Mouse (Mus musculus) embryonic fibroblast, embryonic 13.5 days (primary cell): ENCODE measurements around the gene Slc9a3r2. TPM values are rescaled to one million over a fixed set of nuclear protein-coding genes. Genes with fewer than 3 reads are reported as not detected.

ENCODE experiments used
- H3K27ac ChIP-seq: 2 replicates; pipeline ENCODE4 v1.5.1; 2012; ENCODE audit warnings: low read length, control low read depth, inconsistent platforms; ENCODE audit not compliant: insufficient read depth
- H3K4me1 ChIP-seq: 2 replicates; pipeline ENCODE4 v1.6.1; 2011; ENCODE audit warnings: low read length; ENCODE audit not compliant: control insufficient read depth, insufficient read depth
- H3K4me3 ChIP-seq: 2 replicates; pipeline ENCODE4 v1.5.1; 2011; ENCODE audit warnings: mild to moderate bottlenecking, control low read depth, low read length; ENCODE audit not compliant: insufficient read depth
- CTCF ChIP-seq: IDR thresholded peaks from 2 replicates; pipeline ENCODE4 v1.5.1; 2011; ENCODE audit warnings: mild to moderate bottlenecking, control low read depth, low read length, moderate library complexity, borderline replicate concordance; ENCODE audit not compliant: insufficient read depth
- POLR2A ChIP-seq: IDR thresholded peaks from 2 replicates; pipeline ENCODE4 v1.6.1; 2011; ENCODE audit warnings: low read depth, mild to moderate bottlenecking, control low read depth, low read length, moderate library complexity
- polyA plus RNA-seq: library from polyadenylated mRNA; stranded (reverse); fragments of >200 nt; gene quantifications from 2 replicates; pipeline ENCODE4 v1.2.4, GENCODE M21; 2011; ENCODE audit warnings: low read depth; ENCODE audit not compliant: missing spikeins, insufficient read length

The Slc9a3r2 gene
- polyA plus RNA-seq, 1 experiment, result 24.2 TPM

DNA sequence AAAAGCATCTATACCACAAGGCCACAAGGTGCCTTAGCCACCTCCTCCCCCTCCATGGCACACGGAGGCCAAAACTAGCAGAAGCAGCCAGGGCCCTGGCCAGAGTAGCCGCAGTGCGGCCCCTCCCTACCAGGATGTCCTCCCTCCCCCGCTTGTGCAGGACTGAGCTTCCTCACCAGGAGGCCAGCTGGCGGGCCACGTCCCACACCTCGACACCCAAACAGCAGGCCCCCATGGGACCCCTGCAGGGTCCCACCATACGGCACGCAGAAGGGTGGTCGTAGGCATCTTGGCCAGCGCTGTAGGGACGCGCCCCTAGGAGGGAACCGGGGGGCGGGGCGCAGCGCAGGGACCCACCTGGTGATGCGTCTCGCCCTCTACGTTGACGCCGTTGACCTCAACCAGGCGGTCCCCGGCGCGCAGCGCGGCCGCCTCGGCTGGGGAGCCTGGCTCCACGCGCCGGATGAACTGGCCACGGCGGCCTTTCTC lies 502 bp downstream of the Slc9a3r2 start:
- Histone ChIP-seq H3K4me3 (peak overlapping the region; percentile 74), H3K4me1 (peaks cover 13% of the 10 kb centered on the region), H3K27ac (no peak overlapping the region)
- TF ChIP-seq POLR2A, result no peak
- TF ChIP-seq CTCF, result no peak

GRCm38 (mm10) chr17:24648731-24649377 lies 1.3 kb downstream of the Slc9a3r2 start:
- Histone ChIP-seq H3K27ac (no peak overlapping the region), H3K4me1 (peaks cover 20% of the 10 kb centered on the region)
- no peak for TF ChIP-seq POLR2A
- TF ChIP-seq CTCF, result no peak

GRCm38 (mm10) chr17:24647493-24647892 lies 2.6 kb downstream of the Slc9a3r2 start:
- Histone ChIP-seq H3K4me3 (no peak overlapping the region), H3K27ac (no peak overlapping the region), H3K4me1 (peaks cover 20% of the 10 kb centered on the region)
- TF ChIP-seq POLR2A, result no peak
- TF ChIP-seq CTCF, result no peak

More at GRCm38 (mm10) chr17:24648731-24649377, 1.3 kb downstream of the Slc9a3r2 start:
- H3K4me3 ChIP-seq, result peak overlapping the region; percentile 74

DNA sequence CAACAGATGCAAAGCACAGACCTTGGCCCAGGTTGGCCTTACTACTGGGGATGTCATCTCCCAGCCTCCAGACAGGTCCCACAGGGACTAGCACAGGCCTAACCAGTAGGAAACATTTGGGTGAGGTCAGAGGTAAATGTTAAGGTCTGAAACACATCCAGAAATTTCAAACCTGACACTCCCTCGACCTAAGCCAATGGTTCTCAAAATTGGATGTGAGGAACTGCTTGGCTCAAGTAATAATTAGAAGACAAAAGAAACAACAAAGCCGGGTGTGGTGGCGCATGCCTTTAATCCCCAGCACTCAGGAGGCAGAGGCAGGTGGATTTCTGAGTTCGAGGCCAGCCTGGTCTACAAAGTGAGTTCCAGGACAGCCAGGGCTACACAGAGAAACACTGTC lies 3.7 kb downstream of the Slc9a3r2 start:
- Histone ChIP-seq H3K4me3 (no peak overlapping the region), H3K27ac (no peak overlapping the region), H3K4me1 (peaks cover 20% of the 10 kb centered on the region)
- TF ChIP-seq POLR2A, result no peak
- no peak for TF ChIP-seq CTCF

GRCm38 (mm10) chr17:24645916-24646315 lies 4.2 kb downstream of the Slc9a3r2 start:
- H3K4me1 ChIP-seq, result peaks cover 20% of the 10 kb centered on the region
- TF ChIP-seq POLR2A (no peak), CTCF (no peak)
- H3K4me3 ChIP-seq, result no peak overlapping the region
- H3K27ac ChIP-seq, result peak overlapping the region; percentile 55; the same call in 1 of the 2 replicates

- no peak for TF ChIP-seq CTCF
- 0 out of 2 replicates have a peak, but pooled peaks have one; percentile 33 for TF ChIP-seq POLR2A
- Histone ChIP-seq H3K4me1 (peaks cover 22% of the 10 kb centered on the region), H3K27ac (peak overlapping the region; percentile 55), H3K4me3 (no peak overlapping the region)
Measured at GRCm38 (mm10) chr17:24644875-24645721, 5.0 kb downstream of the Slc9a3r2 start.

DNA sequence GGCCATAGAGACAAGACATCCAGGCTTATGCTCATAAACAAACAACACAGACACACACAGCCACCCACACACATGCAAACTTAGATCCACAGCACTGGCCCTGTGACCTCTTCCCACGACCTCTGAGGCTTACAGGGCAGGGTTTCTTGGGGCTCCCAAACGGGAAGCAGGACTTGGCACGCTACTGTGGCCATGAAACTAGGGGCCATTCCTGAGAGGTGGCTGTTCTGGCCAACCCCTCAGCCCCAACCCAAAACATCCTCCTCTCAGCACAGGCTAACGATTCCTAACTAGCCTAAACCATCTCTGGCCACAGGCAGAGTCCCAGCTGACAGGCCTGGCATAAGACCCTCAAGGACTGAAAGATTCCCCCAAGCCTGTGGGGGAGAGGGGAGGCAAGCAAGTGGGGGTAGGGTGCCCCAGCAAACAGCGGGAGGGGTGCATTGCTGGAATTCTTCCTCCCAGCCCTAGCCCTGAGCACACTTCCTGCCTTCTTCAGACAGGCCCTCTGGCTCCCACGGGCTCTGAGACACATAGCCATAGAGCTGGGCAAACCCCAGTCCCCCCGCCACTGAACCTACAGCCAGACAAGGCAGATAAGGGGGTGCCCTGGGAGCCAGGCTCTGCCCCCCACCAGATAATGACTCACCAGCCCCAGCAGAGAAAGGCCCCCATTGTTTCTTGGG lies 6.0 kb downstream of the Slc9a3r2 start:
- Histone ChIP-seq H3K4me1 (peaks cover 26% of the 10 kb centered on the region), H3K4me3 (no peak overlapping the region), H3K27ac (peak overlapping the region; percentile 52)
- no peak for TF ChIP-seq POLR2A
- TF ChIP-seq CTCF, result no peak

GRCm38 (mm10) chr17:24642791-24643343 lies 7.3 kb downstream of the Slc9a3r2 start:
- Histone ChIP-seq H3K4me1 (peaks cover 30% of the 10 kb centered on the region), H3K4me3 (no peak overlapping the region), H3K27ac (no peak overlapping the region)
- TF ChIP-seq POLR2A (no peak), CTCF (no peak)

DNA sequence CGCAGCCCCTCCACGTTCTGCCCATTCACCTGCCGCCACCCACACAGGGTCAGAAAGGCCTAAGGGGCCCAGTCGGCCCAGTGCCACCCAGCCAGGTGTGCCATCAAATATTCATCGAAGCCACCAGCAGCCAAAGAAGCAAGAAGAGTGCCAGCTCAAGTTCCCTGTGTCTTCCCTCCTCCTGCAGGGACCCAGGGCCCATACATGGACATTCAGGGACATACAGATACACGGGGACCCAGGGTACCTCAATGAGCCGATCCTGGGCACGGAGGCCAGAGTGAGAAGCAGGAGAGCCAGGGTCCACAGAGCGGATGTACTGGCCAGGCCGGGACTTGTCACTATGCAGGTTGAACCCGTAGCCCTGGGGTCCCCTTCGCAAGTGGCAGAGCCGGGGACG lies 8.2 kb downstream of the Slc9a3r2 start:
- Histone ChIP-seq H3K27ac (no peak overlapping the region), H3K4me1 (peaks cover 30% of the 10 kb centered on the region), H3K4me3 (no peak overlapping the region)
- no peak for TF ChIP-seq CTCF
- no peak for TF ChIP-seq POLR2A
